Mouse (Mus musculus): ENCODE measurements around the gene Egf. TPM values are rescaled to one million over a fixed set of nuclear protein-coding genes. Genes with fewer than 3 reads are reported as not detected.
A peak's percentile ranks its signal among the peaks of the same experiment; 100 is the strongest.

Egf gene
- polyA plus RNA-seq, 1 experiment from 2014 or later, result 1.3 TPM

GRCm38 (mm10) chr3:129714542-129715145 lies 40.5 kb downstream of the Egf start:
- H3K27ac ChIP-seq (replicated peaks), result no peak overlapping the region
- H3K27me3 ChIP-seq (replicated peaks), result no peaks in the 10 kb centered on the region
- H3K4me3 ChIP-seq, result no peak overlapping the region
- H3K4me2 ChIP-seq, result peak overlapping the region; percentile 24; the same call in 1 of the 2 replicates
- no peak for ATAC-seq (ENCODE audit: extremely low read depth, insufficient number of reproducible peaks, low FRiP score, low TSS enrichment)
- H3K36me3 ChIP-seq, result peaks cover 3% of the 10 kb centered on the region; the same call in 1 of the 2 replicates
- H3K9ac ChIP-seq, result peak overlapping the region; percentile 11; the same call in 1 of the 2 replicates
- H3K4me1 ChIP-seq, result peaks cover 10% of the 10 kb centered on the region
- WGBS, result 47% methylated on average over 15 of the region's 15 CpGs
- H3K9me3 ChIP-seq, result no peaks in the 10 kb centered on the region

GRCm38 (mm10) chr3:129708157-129708556 lies 47.0 kb downstream of the Egf start:
- Histone ChIP-seq H3K36me3 (0 out of 2 replicates have a peak, but pooled peaks cover under 1% of the 10 kb centered on the region), H3K4me1 (no peaks in the 10 kb centered on the region), H3K9ac (no peak overlapping the region), H3K9me3 (no peaks in the 10 kb centered on the region), H3K27me3 (replicated peaks) (no peaks in the 10 kb centered on the region), H3K4me2 (no peak overlapping the region), H3K27ac (replicated peaks) (no peak overlapping the region), H3K4me3 (no peak overlapping the region)
- WGBS, result 14% methylated on average over 5 of the region's 5 CpGs
- ATAC-seq (ENCODE audit: extremely low read depth, insufficient number of reproducible peaks, low FRiP score, low TSS enrichment), result no peak

GRCm38 (mm10) chr3:129698882-129699281 lies 56.2 kb downstream of the Egf start:
- H3K4me3 ChIP-seq, result no peak overlapping the region
- no peaks in the 10 kb centered on the region for H3K9me3 ChIP-seq
- H3K9ac ChIP-seq, result no peak overlapping the region
- no peaks in the 10 kb centered on the region for H3K4me1 ChIP-seq
- H3K36me3 ChIP-seq, result 0 out of 2 replicates have a peak, but pooled peaks cover 3% of the 10 kb centered on the region
- no peak for ATAC-seq (ENCODE audit: extremely low read depth, insufficient number of reproducible peaks, low FRiP score, low TSS enrichment)
- WGBS, result 78% methylated on average over 8 of the region's 8 CpGs
- H3K27ac ChIP-seq (replicated peaks), result no peak overlapping the region
- H3K27me3 ChIP-seq (replicated peaks), result no peaks in the 10 kb centered on the region
- no peak overlapping the region for H3K4me2 ChIP-seq

GRCm38 (mm10) chr3:129698365-129698764 lies 56.8 kb downstream of the Egf start:
- H3K27me3 ChIP-seq (replicated peaks), result no peaks in the 10 kb centered on the region
- WGBS, result 89% methylated on average over 6 of the region's 6 CpGs
- H3K4me3 ChIP-seq, result no peak overlapping the region
- H3K27ac ChIP-seq (replicated peaks), result no peak overlapping the region
- no peak overlapping the region for H3K9ac ChIP-seq
- ATAC-seq (ENCODE audit: extremely low read depth, insufficient number of reproducible peaks, low FRiP score, low TSS enrichment), result no peak
- no peaks in the 10 kb centered on the region for H3K9me3 ChIP-seq
- H3K4me2 ChIP-seq, result no peak overlapping the region
- no peaks in the 10 kb centered on the region for H3K4me1 ChIP-seq
- 0 out of 2 replicates have a peak, but pooled peaks cover 3% of the 10 kb centered on the region for H3K36me3 ChIP-seq

- Histone ChIP-seq H3K4me2 (no peak overlapping the region), H3K27ac (replicated peaks) (no peak overlapping the region), H3K9me3 (no peaks in the 10 kb centered on the region), H3K9ac (no peak overlapping the region), H3K36me3 (no peaks in the 10 kb centered on the region), H3K27me3 (replicated peaks) (no peaks in the 10 kb centered on the region), H3K4me1 (no peaks in the 10 kb centered on the region), H3K4me3 (no peak overlapping the region)
- WGBS, result 80% methylated on average over 10 of the region's 10 CpGs
- no peak for ATAC-seq (ENCODE audit: extremely low read depth, insufficient number of reproducible peaks, low FRiP score, low TSS enrichment)
Observed at GRCm38 (mm10) chr3:129697691-129698090, 57.4 kb downstream of the Egf start.

- WGBS, result 78% methylated on average over 8 of the region's 8 CpGs
- Histone ChIP-seq H3K36me3 (no peaks in the 10 kb centered on the region), H3K4me2 (no peak overlapping the region), H3K27me3 (replicated peaks) (no peaks in the 10 kb centered on the region), H3K9ac (no peak overlapping the region), H3K4me3 (no peak overlapping the region), H3K27ac (replicated peaks) (no peak overlapping the region), H3K9me3 (no peaks in the 10 kb centered on the region), H3K4me1 (no peaks in the 10 kb centered on the region)
- no peak for ATAC-seq (ENCODE audit: extremely low read depth, insufficient number of reproducible peaks, low FRiP score, low TSS enrichment)
Observed at GRCm38 (mm10) chr3:129695943-129696342, 59.2 kb downstream of the Egf start.

GRCm38 (mm10) chr3:129693581-129693980 lies 61.5 kb downstream of the Egf start:
- no peaks in the 10 kb centered on the region for H3K4me1 ChIP-seq
- no peak for ATAC-seq (ENCODE audit: extremely low read depth, insufficient number of reproducible peaks, low FRiP score, low TSS enrichment)

GRCm38 (mm10) chr3:129692816-129693215 lies 62.3 kb downstream of the Egf start:
- no peaks in the 10 kb centered on the region for H3K27me3 ChIP-seq (replicated peaks)
- WGBS, result 49% methylated on average over 16 of the region's 16 CpGs
- no peak overlapping the region for H3K4me2 ChIP-seq
- no peak overlapping the region for H3K4me3 ChIP-seq
- H3K27ac ChIP-seq (replicated peaks), result no peak overlapping the region
- H3K4me1 ChIP-seq, result no peaks in the 10 kb centered on the region
- H3K36me3 ChIP-seq, result no peaks in the 10 kb centered on the region
- no peaks in the 10 kb centered on the region for H3K9me3 ChIP-seq
- no peak for ATAC-seq (ENCODE audit: extremely low read depth, insufficient number of reproducible peaks, low FRiP score, low TSS enrichment)
- H3K9ac ChIP-seq, result no peak overlapping the region

More at GRCm38 (mm10) chr3:129693581-129693980, 61.5 kb downstream of the Egf start:
- H3K36me3 ChIP-seq, result no peaks in the 10 kb centered on the region
- H3K9ac ChIP-seq, result no peak overlapping the region
- H3K9me3 ChIP-seq, result no peaks in the 10 kb centered on the region
- no peaks in the 10 kb centered on the region for H3K27me3 ChIP-seq (replicated peaks)
- WGBS, result 78% methylated on average over 4 of the region's 4 CpGs
- no peak overlapping the region for H3K4me2 ChIP-seq
- H3K27ac ChIP-seq (replicated peaks), result no peak overlapping the region
- H3K4me3 ChIP-seq, result no peak overlapping the region

GRCm38 (mm10) chr3:129687429-129687828 lies 67.7 kb downstream of the Egf start:
- no peaks in the 10 kb centered on the region for H3K9me3 ChIP-seq
- WGBS, result 65% methylated on average over 5 of the region's 5 CpGs
- H3K4me3 ChIP-seq, result no peak overlapping the region
- no peaks in the 10 kb centered on the region for H3K27me3 ChIP-seq (replicated peaks)
- H3K9ac ChIP-seq, result no peak overlapping the region
- no peaks in the 10 kb centered on the region for H3K36me3 ChIP-seq
- no peak for ATAC-seq (ENCODE audit: extremely low read depth, insufficient number of reproducible peaks, low FRiP score, low TSS enrichment)
- no peaks in the 10 kb centered on the region for H3K4me1 ChIP-seq
- H3K4me2 ChIP-seq, result no peak overlapping the region
- H3K27ac ChIP-seq (replicated peaks), result no peak overlapping the region

GRCm38 (mm10) chr3:129686698-129687333 lies 68.3 kb downstream of the Egf start:
- WGBS, result 45% methylated on average over 8 of the region's 8 CpGs
- Histone ChIP-seq H3K4me3 (no peak overlapping the region), H3K27ac (replicated peaks) (no peak overlapping the region), H3K9ac (no peak overlapping the region), H3K27me3 (replicated peaks) (no peaks in the 10 kb centered on the region), H3K4me2 (no peak overlapping the region), H3K36me3 (no peaks in the 10 kb centered on the region), H3K9me3 (no peaks in the 10 kb centered on the region), H3K4me1 (no peaks in the 10 kb centered on the region)
- no peak for ATAC-seq (ENCODE audit: extremely low read depth, insufficient number of reproducible peaks, low FRiP score, low TSS enrichment)

GRCm38 (mm10) chr3:129686196-129686595 lies 68.9 kb downstream of the Egf start:
- H3K4me2 ChIP-seq, result no peak overlapping the region
- H3K4me3 ChIP-seq, result no peak overlapping the region
- H3K27ac ChIP-seq (replicated peaks), result no peak overlapping the region
- no peaks in the 10 kb centered on the region for H3K9me3 ChIP-seq
- H3K36me3 ChIP-seq, result 0 out of 2 replicates have a peak, but pooled peaks cover 4% of the 10 kb centered on the region
- ATAC-seq (ENCODE audit: extremely low read depth, insufficient number of reproducible peaks, low FRiP score, low TSS enrichment), result no peak
- 82% methylated on average over 12 of the region's 12 CpGs for WGBS
- H3K27me3 ChIP-seq (replicated peaks), result no peaks in the 10 kb centered on the region
- no peak overlapping the region for H3K9ac ChIP-seq
- H3K4me1 ChIP-seq, result no peaks in the 10 kb centered on the region

Data from heart, embryonic 13.5 days (tissue).